Mouse (Mus musculus): ENCODE results near the gene Rxra.

Gene Rxra

DNA sequence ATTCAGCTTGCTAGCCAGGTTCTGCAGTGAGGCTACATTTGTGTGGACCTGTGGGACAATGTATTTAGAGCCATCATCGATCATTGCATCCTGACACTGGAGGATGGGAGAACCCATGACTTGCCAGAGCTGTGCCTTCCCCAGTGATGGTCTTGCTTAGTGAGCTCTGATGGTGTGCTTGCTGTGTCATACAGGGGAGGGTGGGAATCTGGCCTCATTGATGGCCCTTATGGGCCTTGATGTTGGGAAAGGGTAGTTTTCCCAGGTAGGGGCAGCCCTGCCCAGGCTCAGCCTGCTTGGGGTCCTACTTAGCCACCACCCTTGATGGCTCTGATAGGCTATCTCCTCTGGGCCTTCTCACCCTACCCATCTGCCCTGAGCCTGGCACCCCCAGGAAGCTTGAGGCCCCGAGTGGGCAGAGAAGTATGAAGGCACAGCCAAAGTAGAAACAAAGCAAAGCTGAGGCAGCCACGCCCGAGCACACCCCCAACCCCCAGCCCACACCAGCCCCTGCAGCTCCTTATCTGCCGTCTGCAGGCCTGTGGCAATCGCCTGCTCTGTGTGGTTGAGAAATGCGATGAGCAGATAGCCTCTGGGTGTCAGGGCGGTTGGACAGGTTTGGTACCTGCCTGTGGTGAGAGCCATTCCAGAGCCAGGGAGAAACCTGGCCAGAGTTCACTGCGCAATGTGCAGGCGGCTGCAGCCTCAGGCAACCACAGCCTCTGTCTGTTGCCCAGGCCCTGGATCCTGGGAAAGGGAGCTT, 26.8 kb downstream of the Rxra start:
- DNase-seq: no peak

DNA sequence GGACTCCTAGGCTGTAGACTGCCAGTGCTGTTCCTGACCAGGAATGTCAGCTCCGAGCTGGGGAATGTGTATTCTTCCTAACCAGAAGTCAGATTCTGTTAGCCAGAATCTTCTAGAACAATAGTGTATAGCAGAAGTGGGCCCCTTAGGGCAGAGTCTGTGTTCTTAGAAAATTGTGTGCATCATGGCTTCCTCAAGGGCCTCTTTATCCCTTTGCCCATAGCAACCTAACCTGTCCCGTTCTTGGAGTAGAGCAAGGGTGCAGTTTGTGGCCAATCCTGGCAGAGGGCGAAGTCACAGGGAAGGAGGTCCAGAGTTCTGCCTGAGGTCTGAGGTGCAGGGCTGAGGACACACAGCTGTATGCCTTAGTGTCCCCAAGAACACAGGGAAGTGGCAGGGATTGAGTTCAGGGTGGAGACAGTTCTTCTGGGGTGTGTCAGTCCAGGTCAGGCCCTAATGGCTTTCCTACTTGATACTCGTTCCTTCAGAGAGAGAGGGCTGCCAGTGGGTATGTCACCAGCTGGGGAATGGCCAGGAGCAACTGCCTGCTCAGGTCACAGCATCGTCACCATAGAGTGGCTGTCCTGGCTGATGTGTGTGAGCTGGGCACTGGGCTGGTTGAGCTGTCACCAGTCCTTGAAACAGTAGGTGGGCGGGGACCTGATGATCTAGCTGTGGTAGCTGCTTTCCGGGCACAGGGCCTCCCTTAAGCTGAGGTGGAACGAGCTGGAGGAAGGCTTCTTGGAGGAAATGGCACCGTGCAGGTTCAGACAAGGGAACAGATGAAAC, 27.8 kb downstream of the Rxra start:
- no peak for DNase-seq

DNA sequence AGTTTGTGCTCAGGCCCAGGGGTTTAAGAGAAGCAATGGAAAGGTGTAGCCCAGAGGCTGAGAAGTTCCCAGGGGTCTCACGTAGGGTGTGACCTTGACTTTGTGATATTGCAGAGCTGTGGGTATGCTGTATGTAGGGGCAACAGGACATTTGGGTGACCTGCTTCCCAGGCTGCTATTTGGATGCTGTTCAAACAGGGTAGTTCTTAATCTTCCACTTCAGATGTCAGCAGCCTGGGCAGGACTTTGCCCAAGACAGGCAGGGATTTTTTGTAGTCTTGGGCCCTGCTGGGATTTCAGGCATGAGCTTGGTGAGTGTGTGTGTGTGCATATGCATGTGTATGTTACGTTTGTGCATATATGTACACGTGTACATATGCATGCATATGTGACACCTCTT, 28.4 kb downstream of the Rxra start:
- no peak for DNase-seq

DNA sequence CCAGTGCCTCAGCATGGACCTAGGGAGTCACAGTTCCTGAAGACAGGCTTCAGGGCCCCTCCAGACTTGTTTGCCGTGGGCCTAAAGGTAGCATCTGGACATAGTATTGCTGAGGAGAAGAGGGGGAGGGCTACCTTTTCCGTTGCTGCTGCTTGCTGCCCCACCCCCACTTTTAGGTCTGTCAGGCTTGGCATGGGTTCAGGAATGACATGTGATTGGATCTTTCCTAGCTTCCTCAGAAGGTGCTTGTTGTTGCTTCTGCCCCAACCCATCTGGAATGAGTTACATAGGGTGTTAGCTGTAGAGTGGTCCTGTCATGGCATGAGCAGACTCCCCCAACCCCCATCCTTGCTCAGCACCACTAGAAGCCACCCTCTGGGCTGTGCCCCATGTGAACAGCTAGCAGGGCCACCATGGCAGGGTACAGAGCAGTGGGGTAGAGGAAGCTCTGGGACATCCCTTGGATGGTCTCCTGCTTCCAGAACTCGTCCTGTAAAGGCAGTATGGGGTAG, 34.7 kb downstream of the Rxra start:
- no peak for DNase-seq

DNA sequence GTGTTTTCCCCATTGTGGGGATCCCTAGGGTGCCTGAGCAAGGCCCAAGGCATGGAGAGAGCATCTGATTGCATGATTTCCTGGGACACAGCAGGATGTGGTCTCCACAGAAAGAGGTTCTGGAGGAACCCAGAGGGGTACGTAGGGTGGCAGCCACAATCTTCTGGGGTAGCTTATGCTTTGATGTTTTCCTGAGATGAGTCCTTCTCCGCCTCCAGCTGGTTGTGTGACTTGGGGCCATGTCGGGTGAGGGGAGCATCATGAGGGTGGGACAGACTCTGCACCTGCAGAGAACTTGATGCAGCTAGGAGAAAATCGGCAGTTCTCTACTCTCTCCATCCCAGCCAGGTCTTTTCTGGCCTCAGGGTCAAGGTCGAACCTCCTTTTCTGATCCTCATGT, 36.4 kb downstream of the Rxra start:
- DNase-seq: peak; percentile 59

DNA sequence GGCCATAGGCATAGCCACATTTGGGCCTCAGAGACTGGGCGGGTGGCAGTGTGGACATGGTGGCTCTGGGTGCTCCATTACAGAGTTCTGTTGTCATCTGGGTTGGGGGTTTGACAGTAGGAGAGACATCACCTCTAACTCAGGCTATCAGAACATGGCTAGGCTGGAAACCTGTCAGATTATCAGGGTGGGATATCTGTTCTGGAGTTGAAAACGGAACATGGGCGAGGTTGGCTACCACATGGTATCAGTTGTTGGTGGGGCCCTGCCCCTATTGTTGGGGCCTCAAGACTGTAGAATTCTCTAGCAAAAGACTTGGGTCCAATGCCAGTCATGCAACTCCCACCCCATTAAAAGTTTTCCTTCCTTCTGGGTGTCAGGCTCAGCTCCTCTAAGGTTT, 37.1 kb downstream of the Rxra start:
- DNase-seq: no peak

DNA sequence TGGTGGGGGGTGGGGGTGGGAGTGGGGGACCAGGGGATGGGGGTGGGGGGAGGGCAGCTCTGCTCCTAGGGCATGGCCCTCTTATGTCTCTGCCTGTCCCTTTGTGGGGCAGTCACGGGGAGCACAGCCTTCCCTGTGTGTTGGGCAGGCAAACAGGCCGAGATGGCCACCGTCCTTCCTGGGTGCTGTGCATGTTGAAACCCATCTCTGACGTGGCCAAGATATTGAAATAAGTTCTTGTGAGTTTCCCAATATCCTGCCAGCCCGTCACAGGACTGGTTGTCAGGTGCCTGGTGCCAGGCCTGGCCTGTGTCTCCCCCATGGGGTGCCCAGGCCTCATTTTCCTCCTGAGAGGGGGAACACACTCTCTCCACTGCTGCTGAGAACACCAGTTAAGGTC, 37.9 kb downstream of the Rxra start:
- DNase-seq: no peak

DNA sequence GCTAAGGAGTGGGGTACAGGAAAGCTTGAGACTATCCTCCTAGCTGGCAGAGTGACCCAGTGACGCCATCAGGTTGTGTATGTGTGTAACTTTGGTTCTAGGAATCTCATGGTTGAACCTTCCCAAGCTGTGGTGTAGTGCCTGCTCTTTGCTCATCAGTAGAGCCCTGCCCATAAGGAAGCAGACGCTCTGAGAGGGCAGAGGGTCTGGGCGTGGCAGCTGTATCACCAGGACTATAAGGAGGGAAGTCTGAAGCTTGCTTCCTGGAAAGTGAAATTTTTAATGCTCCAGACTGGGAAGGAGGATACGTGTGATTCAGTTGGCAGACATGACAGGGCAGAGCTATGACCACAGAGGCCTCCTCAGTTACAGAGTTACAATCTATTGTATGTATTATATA, 39.0 kb downstream of the Rxra start:
- DNase-seq: no peak

DNA sequence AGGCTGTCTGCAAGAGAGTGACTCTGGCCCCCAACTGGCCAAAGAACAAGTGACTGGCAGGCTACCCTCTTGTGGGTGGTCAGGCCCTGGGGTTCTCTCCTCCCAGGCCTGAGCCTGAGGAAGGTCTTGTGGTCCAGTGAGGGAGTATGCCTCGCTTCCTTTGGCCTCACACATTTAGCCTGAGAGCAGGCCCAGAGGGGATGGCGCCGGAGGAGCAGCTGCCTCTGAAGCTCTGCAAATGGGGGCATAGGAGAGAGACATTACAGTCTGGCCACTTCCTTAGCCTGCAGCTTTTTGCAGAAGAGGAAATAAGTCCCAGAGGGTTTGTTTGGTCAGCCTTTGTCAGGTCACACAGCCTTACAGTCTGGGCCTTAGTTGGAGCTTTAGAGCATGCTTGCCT, 40.1 kb downstream of the Rxra start:
- DNase-seq: no peak

DNA sequence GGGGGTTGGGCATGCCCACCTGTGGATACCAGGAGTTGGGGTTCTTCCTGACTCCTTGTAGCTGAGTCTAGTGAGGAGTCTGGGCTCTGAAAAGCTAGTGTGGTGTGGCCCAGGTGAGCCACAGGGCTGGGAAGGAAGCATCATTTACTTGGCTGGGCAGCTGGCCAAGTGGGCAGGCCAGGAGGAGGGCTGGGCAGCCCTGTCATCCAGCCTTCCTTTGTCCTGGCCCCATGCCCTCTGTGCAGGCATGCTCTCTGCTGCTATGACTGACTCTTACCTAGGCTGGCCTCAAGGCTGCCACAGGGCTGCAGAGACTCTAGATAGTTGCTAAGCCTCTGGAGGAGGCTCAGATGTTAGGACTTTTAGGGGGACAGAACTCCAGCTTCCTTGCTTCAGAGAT, 42.0 kb downstream of the Rxra start:
- DNase-seq: no peak

DNA sequence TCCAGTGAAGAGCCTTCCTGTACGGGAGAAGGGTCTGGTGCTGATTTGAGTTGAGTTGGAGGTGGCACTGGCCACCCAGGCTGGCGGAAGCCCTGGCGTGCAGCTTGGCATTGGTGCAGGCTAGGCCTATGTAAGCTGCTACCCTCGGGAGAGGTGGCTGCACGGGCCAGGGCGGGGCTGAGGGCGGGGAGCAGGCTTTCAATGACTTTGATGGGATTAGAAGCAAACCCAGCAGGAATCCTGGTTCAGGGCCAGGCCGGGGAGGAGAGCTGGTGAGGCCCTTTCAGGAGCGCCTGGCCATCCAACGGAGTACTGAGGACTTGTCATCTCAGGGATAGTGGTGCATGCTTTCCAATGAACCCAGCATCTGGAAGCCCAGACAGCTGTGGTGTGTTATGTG, 43.4 kb downstream of the Rxra start:
- DNase-seq: no peak

DNA sequence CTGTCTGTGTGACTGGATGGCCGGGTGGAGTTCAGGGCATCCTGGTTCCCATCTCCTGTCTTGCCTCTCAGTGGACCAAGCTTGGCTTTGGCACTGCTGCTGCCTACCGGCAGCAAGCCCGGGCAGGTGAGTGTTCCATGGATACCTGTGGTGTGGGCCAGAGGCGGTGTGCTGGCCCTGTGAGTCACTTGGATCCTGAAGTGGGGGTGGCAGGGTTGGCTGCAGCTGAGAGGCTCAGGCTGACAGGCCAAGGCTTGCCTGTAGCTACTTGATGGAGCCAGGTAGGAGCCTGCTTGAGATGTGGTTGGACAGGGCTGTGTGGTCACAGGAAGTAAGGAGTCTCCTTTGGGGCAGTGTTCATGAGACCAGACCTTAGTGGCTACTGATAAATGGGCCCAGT, 45.4 kb downstream of the Rxra start:
- no peak for DNase-seq

DNA sequence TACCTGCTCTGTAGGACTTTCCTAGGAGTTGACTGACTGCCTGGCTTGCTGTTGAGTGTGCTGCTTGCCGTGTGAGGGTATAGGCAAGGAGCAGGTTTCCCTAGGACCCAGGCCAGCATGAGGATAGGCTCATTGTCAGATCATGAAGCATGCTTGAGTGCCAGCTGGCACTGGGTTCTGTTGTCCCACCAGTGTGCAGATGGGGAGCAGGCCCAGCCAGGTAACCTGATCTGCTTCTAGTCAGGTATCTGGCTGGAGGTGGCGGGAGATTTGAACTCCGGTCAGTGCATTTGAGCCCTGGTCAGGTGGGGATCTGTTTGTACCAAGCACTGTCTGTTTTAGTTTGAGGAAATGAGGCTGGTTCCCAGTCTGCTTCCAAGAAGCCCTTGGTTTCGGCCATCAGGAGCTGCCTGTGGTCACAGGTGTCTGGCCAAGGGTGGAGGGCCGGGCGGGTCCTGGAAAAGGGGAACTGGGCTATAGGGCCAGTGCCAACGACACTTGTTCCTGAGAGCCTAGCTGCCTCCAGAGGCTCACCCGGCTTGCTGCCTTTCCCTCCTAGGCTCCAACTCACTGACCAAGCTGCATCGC, 48.6 kb downstream of the Rxra start:
- DNase-seq: no peak

DNA sequence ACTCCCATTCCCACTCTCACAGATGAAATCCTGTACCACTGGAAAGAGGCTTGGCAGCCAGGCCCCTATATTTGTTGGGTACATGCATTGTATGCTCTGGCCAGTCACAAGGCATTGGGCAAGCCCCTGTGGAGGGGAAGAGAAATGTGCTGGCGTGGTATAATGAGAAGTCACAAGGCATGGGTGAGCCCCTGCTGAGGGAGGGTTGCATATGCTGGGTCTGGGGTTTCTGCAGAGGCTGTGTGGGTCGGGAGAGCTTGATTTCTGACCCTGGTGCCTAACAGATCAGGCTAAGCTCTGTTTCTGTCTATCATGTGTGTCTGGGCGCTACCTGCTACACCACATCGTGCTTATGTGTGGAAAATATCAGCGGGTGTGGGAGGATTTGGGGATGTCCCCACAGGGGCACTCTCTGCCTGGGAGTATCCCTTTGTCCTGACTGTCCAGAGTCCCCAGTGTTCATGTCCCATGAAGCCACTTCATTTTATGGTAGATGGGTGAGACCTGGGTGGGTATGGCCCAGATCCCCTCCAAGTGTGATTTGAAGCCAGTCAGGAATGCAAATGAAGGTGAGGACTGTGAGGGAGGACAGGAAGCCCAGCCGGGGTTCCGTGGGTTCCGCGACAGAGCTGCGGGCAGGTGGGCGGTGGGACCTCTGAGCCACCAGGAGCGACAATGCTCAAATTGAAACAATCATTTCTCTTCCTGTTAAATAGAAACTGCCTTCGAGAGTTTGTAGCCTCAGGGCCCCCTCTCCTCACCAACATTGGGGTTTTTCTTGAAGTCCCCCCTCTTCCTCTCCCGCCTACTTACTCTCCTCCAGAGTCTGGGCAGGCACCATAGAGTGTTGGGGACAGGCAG, 52.0 kb downstream of the Rxra start:
- peak; percentile 45 for DNase-seq

DNA sequence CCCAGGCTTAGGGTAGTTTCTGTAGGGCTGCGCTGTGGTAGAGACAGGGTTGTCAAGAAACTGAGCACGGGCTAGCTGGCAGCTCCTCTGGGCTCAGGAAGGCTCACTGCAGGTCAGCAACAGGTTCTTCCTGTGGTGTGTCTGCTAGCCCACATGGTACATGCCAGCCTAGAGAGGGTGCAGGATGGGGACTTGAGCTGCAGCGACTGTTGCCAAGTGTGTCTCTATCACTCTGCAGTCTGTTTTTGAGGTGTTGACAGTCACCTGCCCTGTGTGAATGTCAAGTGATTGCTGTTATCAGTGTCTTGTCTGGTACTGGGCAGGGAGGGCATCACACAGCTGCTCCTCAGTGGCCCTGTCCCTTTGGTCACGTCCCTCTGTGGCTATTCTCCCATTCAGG, 52.8 kb downstream of the Rxra start:
- DNase-seq: no peak

DNA sequence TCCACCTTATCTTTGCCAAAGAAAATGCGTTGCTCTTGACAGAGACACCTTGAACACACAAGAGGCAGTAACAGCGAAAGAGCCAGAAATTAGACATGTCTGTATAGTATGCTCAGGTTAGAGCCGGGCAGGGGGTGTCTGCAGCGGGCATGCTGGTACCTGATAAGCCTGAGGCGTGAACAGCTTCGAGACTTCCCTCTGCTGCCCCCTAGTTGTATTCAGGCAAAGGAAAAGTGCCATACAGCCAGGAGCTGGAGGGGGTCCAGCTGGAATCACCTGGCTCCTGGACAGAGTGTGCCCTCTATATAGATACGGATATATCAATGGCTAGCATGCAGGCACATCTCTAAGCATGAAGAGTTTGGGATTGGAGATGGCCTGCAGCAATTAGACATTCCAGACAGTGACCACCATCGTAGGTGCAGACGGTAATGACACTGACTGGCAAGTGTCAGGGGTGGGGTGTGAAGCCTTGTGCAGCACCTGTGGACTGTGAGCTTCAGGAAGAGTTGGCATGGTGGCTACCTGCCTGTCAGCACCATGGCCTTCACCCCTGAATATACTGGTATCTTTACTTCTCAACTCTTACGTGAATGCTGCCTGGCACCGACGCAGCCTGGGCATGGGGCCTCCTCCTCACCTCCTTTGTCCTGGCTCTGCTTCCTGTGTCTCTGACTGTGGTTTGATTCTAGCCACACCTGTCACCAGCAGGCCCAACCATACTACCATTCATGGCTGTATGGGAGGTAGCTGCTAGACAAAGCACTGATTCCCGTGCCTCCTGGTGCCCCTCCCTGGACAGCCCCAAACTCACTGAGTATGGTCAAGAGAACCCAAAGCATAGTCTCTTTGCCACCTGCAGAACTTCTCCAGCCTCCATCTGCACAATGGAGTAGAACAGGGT, 54.0 kb downstream of the Rxra start:
- DNase-seq: peak; percentile 65

DNA sequence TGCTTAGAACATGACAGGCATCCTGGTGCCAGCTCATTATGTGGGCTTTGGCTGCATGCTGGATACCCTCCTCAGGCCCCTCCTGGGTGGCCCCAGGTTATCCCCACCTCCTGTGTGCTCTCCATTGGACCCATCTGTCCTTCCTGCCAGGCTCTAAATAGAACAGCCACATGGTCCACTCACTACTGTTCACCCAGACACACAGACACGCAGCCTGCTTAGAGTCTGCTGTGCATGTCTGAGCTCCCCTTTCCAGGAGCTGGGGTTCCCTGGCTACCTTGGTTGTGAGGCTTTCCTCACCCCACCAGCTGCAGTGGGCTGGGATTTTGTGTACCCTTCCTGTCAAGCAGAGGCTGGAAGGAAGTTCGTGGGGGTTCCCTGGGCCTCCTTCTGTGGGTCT, 56.8 kb downstream of the Rxra start:
- DNase-seq: no peak

DNA sequence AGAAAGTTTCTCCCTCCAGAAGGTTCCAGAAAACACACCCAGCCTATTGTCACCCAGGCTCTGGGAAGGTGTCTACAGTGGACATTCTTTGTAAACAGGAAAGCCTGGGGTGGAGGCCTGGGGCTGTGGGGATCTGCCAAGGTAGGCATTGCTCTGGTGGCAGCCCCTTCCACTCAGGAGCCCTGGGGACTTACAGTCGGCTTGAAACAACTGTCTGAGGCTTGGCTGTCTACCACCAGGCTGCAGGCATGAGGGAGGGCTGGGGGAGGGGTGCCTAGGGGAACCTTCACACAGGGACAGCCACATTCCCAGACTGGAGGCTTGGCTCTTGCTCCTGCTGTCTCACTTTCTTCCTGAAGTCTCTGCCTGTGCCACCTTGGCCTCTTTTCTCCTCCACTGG, 58.1 kb downstream of the Rxra start:
- DNase-seq: no peak

DNA sequence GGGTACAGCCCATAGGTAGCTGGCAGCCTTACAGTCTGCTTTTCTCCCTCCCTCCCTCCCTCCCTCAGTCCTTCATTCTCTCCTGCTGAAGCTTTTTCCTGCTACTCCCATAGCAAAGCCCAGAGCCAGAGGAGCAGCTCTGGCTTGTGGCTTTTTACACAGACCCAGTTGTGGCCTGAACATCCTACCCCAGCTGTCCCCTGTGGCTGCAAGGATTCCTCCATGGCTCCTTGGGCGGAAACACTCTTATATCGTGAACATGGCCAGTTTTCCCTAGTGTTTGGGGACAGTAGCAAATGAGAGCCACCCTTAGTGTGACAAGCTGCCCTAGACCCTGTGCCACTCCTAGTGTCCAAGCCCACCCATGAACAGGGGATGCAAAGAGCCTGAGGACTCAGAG, 58.6 kb downstream of the Rxra start:
- no peak for DNase-seq

DNA sequence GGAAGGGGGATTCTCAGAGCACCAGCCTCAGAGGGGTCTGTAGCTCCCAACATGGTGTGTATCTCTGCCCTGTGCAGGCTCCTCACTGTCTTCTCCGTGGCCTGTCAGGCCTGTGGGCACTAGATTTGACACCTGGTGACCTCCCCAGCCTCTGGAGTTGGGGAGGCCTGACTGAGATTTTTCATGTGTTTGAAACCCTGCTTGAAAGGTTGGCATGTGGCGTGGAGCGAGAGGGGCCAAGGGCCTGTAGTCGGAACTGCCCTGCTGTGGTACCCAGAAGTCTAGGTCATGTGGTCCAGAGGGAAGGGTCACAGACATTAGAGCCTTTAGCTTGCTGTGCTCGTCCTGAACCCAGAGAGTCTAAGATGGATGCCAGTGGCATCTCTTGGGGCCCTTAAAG, 60.6 kb downstream of the Rxra start:
- DNase-seq: no peak

DNA sequence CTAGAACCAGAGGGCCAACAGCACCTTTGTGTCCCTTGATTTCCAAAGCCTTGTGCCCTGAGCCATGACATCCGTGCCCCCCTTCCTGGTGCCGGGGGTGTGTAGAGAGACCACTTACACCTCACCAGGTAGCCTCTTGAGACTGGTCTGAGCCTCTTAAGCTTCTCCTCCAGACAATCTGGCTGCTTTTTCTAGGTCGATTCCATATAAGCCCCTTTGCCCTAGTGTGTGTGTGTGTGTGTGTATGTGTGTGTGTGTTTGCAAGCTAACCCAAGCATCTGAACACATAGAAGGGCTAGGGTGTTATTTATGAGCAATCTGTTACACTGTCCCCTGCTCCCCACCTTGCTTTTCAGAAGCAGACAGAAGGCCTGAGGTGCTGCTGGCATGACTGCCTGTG, 62.2 kb downstream of the Rxra start:
- DNase-seq: no peak

DNA sequence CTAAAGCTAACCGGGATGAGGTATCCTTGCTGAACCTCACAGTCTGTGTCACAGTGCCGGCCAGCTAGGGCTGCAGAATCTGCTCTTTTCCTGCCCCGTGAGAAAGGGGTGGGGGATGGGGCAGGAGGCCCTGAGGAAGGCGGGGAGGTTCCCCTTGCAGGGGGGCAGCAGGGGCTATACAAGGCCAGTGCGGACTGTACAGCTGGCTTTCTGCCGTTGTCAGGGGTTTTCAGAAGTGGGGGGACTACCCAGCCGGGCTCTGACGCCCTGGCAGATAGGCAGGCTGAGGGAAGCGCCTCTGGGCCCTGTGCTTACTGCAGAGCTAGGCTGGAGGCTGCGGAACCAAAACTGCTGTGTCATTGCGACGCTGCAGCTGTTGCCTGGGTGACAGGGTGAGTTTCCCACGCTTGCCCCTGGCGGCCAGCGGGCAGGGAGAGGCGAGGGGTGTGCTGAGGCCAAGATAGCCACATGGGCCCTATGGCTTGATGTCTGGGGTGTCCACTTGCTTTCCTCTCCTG, 63.9 kb downstream of the Rxra start:
- peak; percentile 82 for DNase-seq
